Mouse (Mus musculus) myocyte (in vitro differentiated cells): ENCODE results near the gene Gm17622. TPM values are rescaled to one million over a fixed set of nuclear protein-coding genes. Genes with fewer than 3 reads are reported as not detected.

ENCODE experiments used
- H3K27me3 ChIP-seq: one replicate; pipeline ENCODE4 v1.6.1; 2011; ENCODE audit not compliant: control insufficient read depth, insufficient read depth, insufficient read length
- H3K36me3 ChIP-seq: one replicate; pipeline ENCODE4 v1.6.1; 2011; ENCODE audit not compliant: control insufficient read depth, insufficient read depth
- H3K4me2 ChIP-seq: one replicate; pipeline ENCODE4 v1.6.1; 2011; ENCODE audit warnings: low read depth, control low read depth
- H3K4me3 ChIP-seq: one replicate; pipeline ENCODE4 v1.5.1; 2011; ENCODE audit warnings: mild to moderate bottlenecking, control low read depth, moderate library complexity
- H3K79me2 ChIP-seq: one replicate; pipeline ENCODE4 v1.6.1; 2011; ENCODE audit not compliant: control insufficient read depth, insufficient read depth
- H3ac ChIP-seq: one replicate; pipeline ENCODE4 v1.6.1; 2011; ENCODE audit not compliant: control insufficient read depth, insufficient read length
- REST ChIP-seq: IDR thresholded peaks from one replicate; pipeline ENCODE4 v1.6.1; 2011; ENCODE audit warnings: mild to moderate bottlenecking, control low read depth, moderate library complexity; ENCODE audit not compliant: insufficient read depth, insufficient read length
- SRF ChIP-seq: IDR thresholded peaks from one replicate; pipeline ENCODE4 v1.6.1; 2011; ENCODE audit warnings: low read depth; ENCODE audit not compliant: control insufficient read depth, insufficient read length
- TCF3 ChIP-seq: IDR thresholded peaks from one replicate; pipeline ENCODE4 v1.6.1; 2011; ENCODE audit warnings: low read depth, control low read depth; ENCODE audit not compliant: insufficient read length
- polyA plus RNA-seq: library from polyadenylated mRNA; unstranded; fragments of >200 nt; fragmentation: generic; extraction: Trizol; gene quantifications from one replicate; pipeline ENCODE4 v1.2.1, GENCODE M21; 2012; ENCODE audit warnings: missing spikeins

Gm17622 gene
- polyA plus RNA-seq, 1 experiment: not detected

DNA sequence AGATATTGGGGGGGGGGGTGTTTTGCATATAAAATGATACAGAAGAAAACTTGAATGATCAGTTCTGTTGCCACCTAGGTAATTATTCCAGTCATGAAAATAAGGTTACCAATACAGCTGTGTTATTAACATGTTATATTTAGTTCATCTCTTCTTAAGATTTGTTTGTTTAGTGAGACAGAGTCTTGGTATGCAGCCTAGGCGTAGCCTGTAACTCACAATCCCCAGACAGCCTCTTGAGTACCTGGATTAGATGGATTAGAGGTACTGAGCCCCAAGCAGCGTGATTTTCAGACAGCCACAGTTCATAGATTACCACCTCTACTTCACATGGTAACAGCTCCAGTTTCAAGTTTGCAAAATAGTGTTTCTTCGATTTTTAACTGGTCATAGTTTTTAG is 47.6 kb downstream of the Gm17622 start:
- Histone ChIP-seq H3K79me2 (peaks cover 82% of the 10 kb centered on the region), H3K4me2 (peak overlapping the region; percentile 21), H3K36me3 (no peaks in the 10 kb centered on the region), H3K27me3 (no peaks in the 10 kb centered on the region), H3ac (no peak overlapping the region), H3K4me3 (no peak overlapping the region)
- TF ChIP-seq SRF: no peak
- no peak for TF ChIP-seq REST
- no peak for TF ChIP-seq TCF3

Other genes starting within 250 kb of the Gm17622 start
- gene Poc5, start 102.4 kb upstream of the Gm17622 start, polyA plus RNA-seq: 6.1 TPM
- gene Ankdd1b, start 19.5 kb upstream of the Gm17622 start, polyA plus RNA-seq: not detected
- gene Polk, start 51.8 kb downstream of the Gm17622 start, polyA plus RNA-seq: 2.9 TPM
- 18.3 TPM for gene Col4a3bp, start 51.9 kb downstream of the Gm17622 start, polyA plus RNA-seq
- 87.4 TPM for gene Hmgcr, start 180.2 kb downstream of the Gm17622 start, polyA plus RNA-seq